Mouse (Mus musculus): ENCODE results near the gene Rps6kc1. TPM values are rescaled to one million over a fixed set of nuclear protein-coding genes. Genes with fewer than 3 reads are reported as not detected.

Gene Rps6kc1
- polyA plus RNA-seq, 1 experiment, result 21.3 TPM

GRCm38 (mm10) chr1:190947986-190948385 lies 36.4 kb upstream of the Rps6kc1 start:
- no peaks in the 10 kb centered on the region for H3K4me1 ChIP-seq (ENCODE audit: control insufficient read depth, insufficient read depth, low read length)

GRCm38 (mm10) chr1:190944109-190944760 lies 32.7 kb upstream of the Rps6kc1 start:
- Histone ChIP-seq H3K27me3 (ENCODE audit: control insufficient read depth, insufficient read depth, low read length, poor library complexity, severe bottlenecking) (no peaks in the 10 kb centered on the region), H3K9ac (ENCODE audit: low read depth, poor library complexity, severe bottlenecking) (no peak overlapping the region), H3K27ac (ENCODE audit: insufficient read depth, low read length) (no peak overlapping the region), H3K36me3 (ENCODE audit: control insufficient read depth, insufficient read depth, low read length, poor library complexity, severe bottlenecking) (peaks cover 4% of the 10 kb centered on the region; the same call in 1 of the 2 replicates), H3K9me3 (replicated peaks; ENCODE audit: control insufficient read depth, insufficient read depth, low read length, poor library complexity, severe bottlenecking) (no peaks in the 10 kb centered on the region), H3K4me1 (ENCODE audit: control insufficient read depth, insufficient read depth, low read length) (no peaks in the 10 kb centered on the region), H3K4me3 (ENCODE audit: low read depth, low read length) (no peak overlapping the region)
- TF ChIP-seq POLR2A (IDR thresholded peaks at IDR 0.05; ENCODE audit: insufficient read depth, low read length), result no peak
- peak; percentile 63 for TF ChIP-seq CTCF (IDR thresholded peaks at IDR 0.05; ENCODE audit: low read depth, low read length)

More at GRCm38 (mm10) chr1:190947986-190948385, 36.4 kb upstream of the Rps6kc1 start:
- Histone ChIP-seq H3K4me3 (ENCODE audit: low read depth, low read length) (no peak overlapping the region), H3K36me3 (ENCODE audit: control insufficient read depth, insufficient read depth, low read length, poor library complexity, severe bottlenecking) (no peaks in the 10 kb centered on the region), H3K27me3 (ENCODE audit: control insufficient read depth, insufficient read depth, low read length, poor library complexity, severe bottlenecking) (no peaks in the 10 kb centered on the region), H3K9ac (ENCODE audit: low read depth, poor library complexity, severe bottlenecking) (no peak overlapping the region), H3K9me3 (replicated peaks; ENCODE audit: control insufficient read depth, insufficient read depth, low read length, poor library complexity, severe bottlenecking) (no peaks in the 10 kb centered on the region), H3K27ac (ENCODE audit: insufficient read depth, low read length) (no peak overlapping the region)
- TF ChIP-seq POLR2A (IDR thresholded peaks at IDR 0.05; ENCODE audit: insufficient read depth, low read length), result no peak
- no peak for TF ChIP-seq EP300 (IDR thresholded peaks at IDR 0.05; ENCODE audit: insufficient read depth, low read depth, low read length)
- no peak for TF ChIP-seq CTCF (IDR thresholded peaks at IDR 0.05; ENCODE audit: low read depth, low read length)

- Histone ChIP-seq H3K9ac (ENCODE audit: low read depth, poor library complexity, severe bottlenecking) (no peak overlapping the region), H3K9me3 (replicated peaks; ENCODE audit: control insufficient read depth, insufficient read depth, low read length, poor library complexity, severe bottlenecking) (no peaks in the 10 kb centered on the region), H3K27me3 (ENCODE audit: control insufficient read depth, insufficient read depth, low read length, poor library complexity, severe bottlenecking) (no peaks in the 10 kb centered on the region), H3K4me3 (ENCODE audit: low read depth, low read length) (no peak overlapping the region), H3K4me1 (ENCODE audit: control insufficient read depth, insufficient read depth, low read length) (no peaks in the 10 kb centered on the region), H3K27ac (ENCODE audit: insufficient read depth, low read length) (no peak overlapping the region), H3K36me3 (ENCODE audit: control insufficient read depth, insufficient read depth, low read length, poor library complexity, severe bottlenecking) (peaks cover 9% of the 10 kb centered on the region)
- TF ChIP-seq EP300 (IDR thresholded peaks at IDR 0.05; ENCODE audit: insufficient read depth, low read depth, low read length), result no peak
- TF ChIP-seq CTCF (IDR thresholded peaks at IDR 0.05; ENCODE audit: low read depth, low read length), result no peak
- no peak for TF ChIP-seq POLR2A (IDR thresholded peaks at IDR 0.05; ENCODE audit: insufficient read depth, low read length)
These were observed 28.2 kb upstream of the Rps6kc1 start for GRCm38 (mm10) chr1:190939803-190940202.

GRCm38 (mm10) chr1:190930181-190930580 lies 18.6 kb upstream of the Rps6kc1 start:
- no peaks in the 10 kb centered on the region for H3K9me3 ChIP-seq (replicated peaks; ENCODE audit: control insufficient read depth, insufficient read depth, low read length, poor library complexity, severe bottlenecking)

GRCm38 (mm10) chr1:190929010-190929695 lies 17.6 kb upstream of the Rps6kc1 start:
- H3K4me1 ChIP-seq (ENCODE audit: control insufficient read depth, insufficient read depth, low read length), result peaks cover 2% of the 10 kb centered on the region
- peak overlapping the region; percentile 95 for H3K4me3 ChIP-seq (ENCODE audit: low read depth, low read length)
- no peaks in the 10 kb centered on the region for H3K9me3 ChIP-seq (replicated peaks; ENCODE audit: control insufficient read depth, insufficient read depth, low read length, poor library complexity, severe bottlenecking)
- TF ChIP-seq CTCF (IDR thresholded peaks at IDR 0.05; ENCODE audit: low read depth, low read length) (no peak), POLR2A (IDR thresholded peaks at IDR 0.05; ENCODE audit: insufficient read depth, low read length) (no peak), EP300 (IDR thresholded peaks at IDR 0.05; ENCODE audit: insufficient read depth, low read depth, low read length) (no peak)
- 0 out of 2 replicates have a peak overlapping the region, but pooled peaks have one; percentile 8 for H3K27ac ChIP-seq (ENCODE audit: insufficient read depth, low read length)
- no peaks in the 10 kb centered on the region for H3K36me3 ChIP-seq (ENCODE audit: control insufficient read depth, insufficient read depth, low read length, poor library complexity, severe bottlenecking)
- H3K9ac ChIP-seq (ENCODE audit: low read depth, poor library complexity, severe bottlenecking), result peak overlapping the region; percentile 98
- H3K27me3 ChIP-seq (ENCODE audit: control insufficient read depth, insufficient read depth, low read length, poor library complexity, severe bottlenecking), result no peaks in the 10 kb centered on the region

More at GRCm38 (mm10) chr1:190930181-190930580, 18.6 kb upstream of the Rps6kc1 start:
- Histone ChIP-seq H3K27me3 (ENCODE audit: control insufficient read depth, insufficient read depth, low read length, poor library complexity, severe bottlenecking) (no peaks in the 10 kb centered on the region), H3K36me3 (ENCODE audit: control insufficient read depth, insufficient read depth, low read length, poor library complexity, severe bottlenecking) (peaks cover 1% of the 10 kb centered on the region; the same call in 1 of the 2 replicates), H3K4me3 (ENCODE audit: low read depth, low read length) (no peak overlapping the region), H3K4me1 (ENCODE audit: control insufficient read depth, insufficient read depth, low read length) (peaks cover 2% of the 10 kb centered on the region), H3K9ac (ENCODE audit: low read depth, poor library complexity, severe bottlenecking) (no peak overlapping the region), H3K27ac (ENCODE audit: insufficient read depth, low read length) (no peak overlapping the region)
- no peak for TF ChIP-seq CTCF (IDR thresholded peaks at IDR 0.05; ENCODE audit: low read depth, low read length)
- no peak for TF ChIP-seq POLR2A (IDR thresholded peaks at IDR 0.05; ENCODE audit: insufficient read depth, low read length)
- TF ChIP-seq EP300 (IDR thresholded peaks at IDR 0.05; ENCODE audit: insufficient read depth, low read depth, low read length), result no peak
